Mouse (Mus musculus) hindbrain, embryonic 11.5 days (tissue): ENCODE data around the gene Ntrk1. TPM values are rescaled to one million over a fixed set of nuclear protein-coding genes. Genes with fewer than 3 reads are reported as not detected.
"Not testable (repeated sequence)": the region's sequence is repeated elsewhere in the genome, so short reads cannot be mapped to it uniquely, and the experiment has no call there.

Experiments
- ATAC-seq: fragments of 200-750 bp; cut with Nextera tagmentation; 2 replicates; pipeline ENCODE4 v1.8.0; 2017; ENCODE audit warnings: mild to moderate bottlenecking, moderate TSS enrichment, moderate library complexity; ENCODE audit not compliant: low FRiP score
- DNase-seq: peaks from one replicate; pipeline ENCODE4 v3.0.0-alpha.2; 2015; ENCODE audit warnings: low spot score
- H3K27ac ChIP-seq: fragments of 300-500 bp; sonication (generic); 2 replicates; pipeline ENCODE4 v1.5.1; 2014; ENCODE audit warnings: mild to moderate bottlenecking, low read depth, low read length
- H3K27me3 ChIP-seq: fragments of 300-500 bp; sonication (generic); 2 replicates; pipeline ENCODE4 v1.6.1; 2014; ENCODE audit warnings: mild to moderate bottlenecking, low read length, moderate library complexity, mixed read lengths; ENCODE audit not compliant: control insufficient read depth, insufficient read depth
- H3K36me3 ChIP-seq: fragments of 300-500 bp; sonication (generic); 2 replicates; pipeline ENCODE4 v1.6.1; 2014; ENCODE audit warnings: mild to moderate bottlenecking, low read length, moderate library complexity, mixed read lengths; ENCODE audit not compliant: control insufficient read depth, insufficient read depth
- H3K4me1 ChIP-seq: fragments of 300-500 bp; sonication (generic); replicated peaks from 2 replicates; pipeline ENCODE4 v1.6.1; 2014; ENCODE audit warnings: low read length, mixed read lengths; ENCODE audit not compliant: control insufficient read depth, insufficient read depth
- H3K4me2 ChIP-seq: fragments of 300-500 bp; sonication (generic); replicated peaks from 2 replicates; pipeline ENCODE4 v1.6.1; 2014; ENCODE audit warnings: mild to moderate bottlenecking, low read depth, low read length
- H3K4me3 ChIP-seq: fragments of 300-500 bp; sonication (generic); 2 replicates; pipeline ENCODE4 v1.5.1; 2014; ENCODE audit warnings: low read depth, low read length
- H3K9ac ChIP-seq: fragments of 300-500 bp; sonication (generic); 2 replicates; pipeline ENCODE4 v1.6.1; 2014; ENCODE audit warnings: low read depth, low read length
- H3K9me3 ChIP-seq: fragments of 300-500 bp; sonication (generic); 2 replicates; pipeline ENCODE4 v1.6.1; 2016; ENCODE audit warnings: low read length; ENCODE audit not compliant: control insufficient read depth
- WGBS: fragments of 180-500 bp; shearing (Covaris S2); extraction: QIAGEN DNeasy Blood & Tissue Kit; methylation state at CpG from one replicate; pipeline ENCODE4 v1.1.7; 2014; 5-methylcytosine and 5-hydroxymethylcytosine counted together
- polyA plus RNA-seq: library from polyadenylated mRNA; unstranded; fragments of >200 nt; fragmentation: Nextera tagmentation; extraction: Ambion mirVana; gene quantifications from 2 replicates; pipeline ENCODE4 v1.2.1, GENCODE M21; 2014

Gene Ntrk1
- 6.7 and 8.5 TPM in 2 replicates for polyA plus RNA-seq

DNA sequence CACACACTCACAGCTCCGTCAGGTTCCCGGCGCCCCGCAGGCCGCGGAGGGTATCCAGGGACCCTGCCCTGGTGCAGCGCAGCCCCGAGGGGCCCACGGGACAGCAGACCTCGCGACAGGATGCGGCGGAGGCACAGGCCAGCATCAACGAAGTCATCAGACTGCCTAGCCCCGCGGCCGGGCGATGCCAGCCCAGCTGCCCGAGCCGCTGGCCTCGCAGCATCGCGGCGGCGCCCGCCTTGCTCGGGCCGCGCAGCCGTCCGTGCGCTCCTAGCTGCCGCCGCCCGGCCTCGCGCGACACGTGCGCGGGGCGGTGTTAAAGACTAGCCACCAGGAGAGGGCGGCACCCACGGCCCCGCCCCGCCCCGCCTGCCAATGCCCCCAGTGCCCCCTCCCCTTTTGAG, at the start of gene Ntrk1:
TSS of gene Ntrk1 (minus strand) at position 241 of the 404 bp plus-strand sequence.
- Histone ChIP-seq H3K36me3 (no peaks in the 10 kb centered on the region), H3K27ac (no peak within 1 kb of the TSS), H3K4me2 (peak within 1 kb of the TSS; percentile 41), H3K4me1 (peaks cover 7% of the 10 kb centered on the region), H3K9me3 (no peaks in the 10 kb centered on the region), H3K4me3 (peak within 1 kb of the TSS; percentile 27), H3K27me3 (peaks cover 66% of the 10 kb centered on the region), H3K9ac (peak within 1 kb of the TSS; percentile 3; the same call in 1 of the 2 replicates)
- DNase-seq (peak; percentile 59), ATAC-seq (peak; percentile 34; the same call in 1 of the 2 replicates)
- under 1% methylated on average over 27 of the region's 47 CpGs for WGBS

GRCm38 (mm10) chr3:87840858-87841257, 45.9 kb upstream of the Ntrk1 start:
- Histone ChIP-seq H3K36me3 (no peaks in the 10 kb centered on the region), H3K27ac (no peak overlapping the region), H3K4me2 (no peak overlapping the region), H3K4me1 (no peaks in the 10 kb centered on the region), H3K9me3 (no peaks in the 10 kb centered on the region), H3K27me3 (no peaks in the 10 kb centered on the region), H3K4me3 (no peak overlapping the region), H3K9ac (no peak overlapping the region)
- DNase-seq, result no peak
- no peak for ATAC-seq

GRCm38 (mm10) chr3:87838622-87839021, 43.7 kb upstream of the Ntrk1 start:
- Histone ChIP-seq H3K4me2 (no peak overlapping the region), H3K4me3 (no peak overlapping the region), H3K9ac (no peak overlapping the region), H3K36me3 (no peaks in the 10 kb centered on the region), H3K9me3 (no peaks in the 10 kb centered on the region), H3K27me3 (no peaks in the 10 kb centered on the region), H3K27ac (no peak overlapping the region), H3K4me1 (no peaks in the 10 kb centered on the region)
- ATAC-seq, result no peak
- DNase-seq, result peak; percentile 88
- WGBS, result 5% methylated on average over 4 of the region's 4 CpGs

- 73% methylated on average over 5 of the region's 5 CpGs for WGBS
- Histone ChIP-seq H3K9ac (no peak overlapping the region), H3K4me1 (no peaks in the 10 kb centered on the region), H3K9me3 (no peaks in the 10 kb centered on the region), H3K27me3 (no peaks in the 10 kb centered on the region), H3K4me2 (no peak overlapping the region), H3K27ac (no peak overlapping the region), H3K4me3 (no peak overlapping the region), H3K36me3 (no peaks in the 10 kb centered on the region)
- ATAC-seq, result no peak
- DNase-seq, result no peak
These were observed 38.5 kb upstream of the Ntrk1 start for GRCm38 (mm10) chr3:87833482-87833881.

DNA sequence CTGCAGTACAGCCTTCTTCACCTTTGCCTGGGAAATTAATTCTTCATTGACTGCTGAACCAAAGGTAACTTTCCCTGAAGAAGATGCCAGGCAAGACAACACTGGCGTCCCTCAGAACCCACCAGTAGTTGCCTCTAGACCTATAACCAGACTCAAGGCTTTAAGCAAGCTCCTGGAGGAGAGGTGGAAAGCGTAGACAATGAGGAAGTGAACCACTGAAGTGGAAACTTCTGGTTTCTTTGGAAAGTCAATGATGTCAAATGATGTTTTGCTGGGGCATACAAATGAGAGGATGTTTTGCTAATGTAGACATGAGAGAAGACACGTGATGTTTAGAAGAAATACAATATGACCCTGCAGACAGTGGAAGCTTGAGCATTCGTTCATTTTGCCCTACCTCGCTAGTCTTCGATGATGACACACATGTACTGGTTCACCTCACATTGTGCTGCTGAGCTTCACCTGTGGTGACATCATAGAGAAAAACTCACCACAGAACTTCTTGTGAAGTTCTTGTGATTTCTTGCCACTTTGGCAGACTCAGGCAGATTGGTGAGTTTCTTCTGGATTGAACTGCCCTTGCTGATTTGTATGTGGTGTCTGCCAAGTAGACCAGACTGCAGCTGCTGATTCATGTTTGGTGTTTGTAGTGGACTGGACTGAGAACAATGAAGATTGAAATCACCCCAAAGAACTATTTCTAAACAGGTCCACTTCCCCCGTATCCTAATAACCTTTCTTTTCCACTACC, 37.3 kb upstream of the Ntrk1 start:
- WGBS, result 81% methylated on average over 7 of the region's 7 CpGs
- H3K9me3 ChIP-seq, result no peaks in the 10 kb centered on the region
- no peaks in the 10 kb centered on the region for H3K4me1 ChIP-seq
- ATAC-seq (no peak), DNase-seq (no peak)
- H3K4me2 ChIP-seq, result no peak overlapping the region
- H3K9ac ChIP-seq, result no peak overlapping the region
- H3K4me3 ChIP-seq, result no peak overlapping the region
- no peaks in the 10 kb centered on the region for H3K27me3 ChIP-seq
- H3K36me3 ChIP-seq, result no peaks in the 10 kb centered on the region
- H3K27ac ChIP-seq, result no peak overlapping the region

- no peak for DNase-seq
- no peak overlapping the region for H3K4me3 ChIP-seq
- 61% methylated on average over 10 of the region's 10 CpGs for WGBS
- H3K27me3 ChIP-seq, result no peaks in the 10 kb centered on the region
- no peak overlapping the region for H3K4me2 ChIP-seq
- H3K9ac ChIP-seq, result no peak overlapping the region
- no peak for ATAC-seq
- no peaks in the 10 kb centered on the region for H3K4me1 ChIP-seq
- H3K36me3 ChIP-seq, result no peaks in the 10 kb centered on the region
- no peaks in the 10 kb centered on the region for H3K9me3 ChIP-seq
- no peak overlapping the region for H3K27ac ChIP-seq
These were observed 34.1 kb upstream of the Ntrk1 start for GRCm38 (mm10) chr3:87829025-87829424.

- WGBS, result 56% methylated on average over 4 of the region's 4 CpGs
- no peak for ATAC-seq
- Histone ChIP-seq H3K9ac (no peak overlapping the region), H3K4me3 (no peak overlapping the region), H3K27me3 (no peaks in the 10 kb centered on the region), H3K9me3 (no peaks in the 10 kb centered on the region), H3K27ac (no peak overlapping the region), H3K4me2 (no peak overlapping the region), H3K36me3 (no peaks in the 10 kb centered on the region), H3K4me1 (no peaks in the 10 kb centered on the region)
- DNase-seq, result no peak
These were observed 33.5 kb upstream of the Ntrk1 start for GRCm38 (mm10) chr3:87828435-87828834.

- H3K4me3 ChIP-seq, ATAC-seq, H3K27ac ChIP-seq, H3K27me3 ChIP-seq, H3K9ac ChIP-seq, H3K9me3 ChIP-seq, DNase-seq, H3K36me3 ChIP-seq, H3K4me1 ChIP-seq, H3K4me2 ChIP-seq: not testable (repeated sequence)
- WGBS, result 93% methylated on average over 1 of the region's 1 CpGs
These were observed 29.2 kb upstream of the Ntrk1 start, which contains the start of gene Pear1 for GRCm38 (mm10) chr3:87824206-87824605. TSS of gene Pear1 (minus strand) at chr3:87824306.

DNA sequence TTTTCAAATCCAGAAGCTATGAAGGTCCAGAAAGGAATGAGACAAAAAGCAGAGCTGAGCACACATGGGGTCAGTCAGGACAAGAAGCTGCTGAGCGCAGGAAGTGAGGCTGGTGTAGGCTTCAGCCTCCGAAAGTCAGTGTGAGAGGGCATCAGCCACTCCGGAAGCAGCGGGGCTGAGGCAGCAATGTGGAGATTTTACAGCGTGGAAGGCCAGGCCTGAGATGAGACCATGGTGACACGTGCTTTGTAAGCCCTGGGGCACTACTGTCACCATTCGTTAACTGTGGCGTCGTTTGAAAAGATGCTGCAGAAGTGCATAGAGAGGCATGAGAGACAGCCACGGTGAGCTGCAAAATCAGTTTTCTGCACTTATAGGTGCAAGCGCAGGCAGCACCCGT, 23.3 kb upstream of the Ntrk1 start:
- Histone ChIP-seq H3K9ac (no peak overlapping the region), H3K36me3 (no peaks in the 10 kb centered on the region), H3K4me2 (no peak overlapping the region), H3K27me3 (peaks cover 9% of the 10 kb centered on the region; the same call in 1 of the 2 replicates), H3K4me3 (no peak overlapping the region), H3K9me3 (no peaks in the 10 kb centered on the region), H3K27ac (no peak overlapping the region), H3K4me1 (no peaks in the 10 kb centered on the region)
- WGBS, result 71% methylated on average over 12 of the region's 12 CpGs
- ATAC-seq, result no peak
- no peak for DNase-seq
